In the genomic region with DNA sequence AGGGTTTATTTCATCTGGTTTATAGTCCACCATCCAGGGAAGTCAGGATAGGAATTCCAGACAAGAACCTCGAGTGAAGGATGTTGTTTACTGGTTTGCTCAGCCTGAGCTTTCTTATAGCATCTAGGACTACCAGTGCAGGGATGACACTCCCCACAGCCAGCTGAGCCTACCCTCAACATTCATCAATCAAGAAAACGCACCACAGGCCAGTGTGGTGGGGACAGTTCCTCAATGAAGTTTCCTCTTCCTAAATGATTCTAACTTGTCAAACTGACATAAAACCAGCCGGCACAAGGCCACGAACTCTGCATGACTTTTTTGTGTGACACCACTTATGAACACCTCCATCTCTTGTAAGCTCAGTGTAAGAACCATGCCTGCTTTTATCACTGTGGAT, we compare ENCODE assay signal across 19 mouse cellular contexts. TPM values are rescaled to one million over a fixed set of nuclear protein-coding genes. Genes with fewer than 3 reads are reported as not detected.
DNase-seq lines count a peak whose midpoint lies in the region; ATAC-seq lines count a peak whose summit lies in the region.
"Had no signal": no experiment of that assay in that cellular context is flagged by ENCODE, and none has a peak within 500 bp of the region (broad histone marks: within the 10 kb centered on the region; RNA-seq: fewer than 3 reads in every experiment).

No protein-coding gene starts in this region.

- peak; percentile 65; the same call in 1 of the 2 replicates for ATAC-seq in common myeloid progenitor, adult 5-6 weeks (replicated peaks; ENCODE audit: low read depth, poor library complexity, severe bottlenecking)
- ATAC-seq in megakaryocyte, adult 5-6 weeks (ENCODE audit: poor library complexity, severe bottlenecking), result peak; percentile 63
- ATAC-seq: activated CD4-positive, CD25-positive, alpha-beta regulatory T cell, adult 4 months; CD4-positive, CD25-positive, alpha-beta regulatory T cell, adult 4 months; forebrain, embryonic 14.5 days; forebrain, embryonic 16.5 days; Patski had no signal

- no peak for DNase-seq in cerebellum, adult 18-20 months
- no peak for DNase-seq in heart, postnatal 4 days
- no peak for DNase-seq in cerebellum, postnatal 25 days
- DNase-seq: adrenal gland, adult 8-10 months; adrenal gland, postnatal 14 days; adrenal gland, postnatal 36 days; B cell, adult 2 months; cerebellum, adult 11-12 months; cerebellum, adult 8-10 months; cerebellum, adult 9-11 months; cerebellum, postnatal 14 days; embryo, embryonic 11 days had no signal

RNA-seq across cellular contexts. Expression of a gene that starts 13.1 kb away (rescaled TPM):
- 13.8 and 15.4 TPM in 2 replicates for total RNA-seq in common myeloid progenitor, adult 5-6 weeks (2017)
- total RNA-seq in megakaryocyte, adult 5-6 weeks (2015), result 25.4 and 34.4 TPM in 2 replicates
- 29.3 and 29.4 TPM in 2 replicates for total RNA-seq in megakaryocyte, adult 5-6 weeks (2017)
- total RNA-seq in heart, postnatal 4 days (2021), result 100 to 1,000 TPM in 1 of 2 experiments, 10 to 100 TPM in 1; 89.3 to 101 TPM
